Mouse (Mus musculus) myocyte (in vitro differentiated cells): ENCODE data around the gene Spdya.

Experiments used
- E2F4 ChIP-seq: IDR thresholded peaks from one replicate; pipeline ENCODE4 v1.6.1; 2011; ENCODE audit warnings: mild to moderate bottlenecking, control low read depth, moderate library complexity; ENCODE audit not compliant: insufficient read depth
- MAX ChIP-seq: IDR thresholded peaks from one replicate; pipeline ENCODE4 v1.6.1; 2011; ENCODE audit warnings: low read depth, mild to moderate bottlenecking, control low read depth
- MYOD1 ChIP-seq, 3 experiments: IDR thresholded peaks; one replicate each; pipeline ENCODE4 v1.6.1; 2011; ENCODE audit warnings: control low read depth in 2 of 3, low read depth in 2 of 3, mild to moderate bottlenecking in 2 of 3, moderate library complexity in 1 of 3; ENCODE audit not compliant: insufficient read length in 2 of 3, control insufficient read depth in 1 of 3
- MYOG ChIP-seq, 3 experiments: IDR thresholded peaks; one replicate each; pipeline ENCODE4 v1.6.1; 2011; ENCODE audit warnings: control low read depth in 2 of 3, low read depth in 2 of 3, mild to moderate bottlenecking in 2 of 3; ENCODE audit not compliant: insufficient read length in 2 of 3, control insufficient read depth in 1 of 3, insufficient read depth in 1 of 3
- POLR2A ChIP-seq: IDR thresholded peaks from one replicate; pipeline ENCODE4 v1.6.1; 2011; ENCODE audit warnings: low read depth, mild to moderate bottlenecking, control low read depth, moderate library complexity; ENCODE audit not compliant: insufficient read length
- POLR2AphosphoS2 ChIP-seq: IDR thresholded peaks from one replicate; pipeline ENCODE4 v1.6.1; 2011; ENCODE audit warnings: low read depth, control low read depth; ENCODE audit not compliant: insufficient read length
- SRF ChIP-seq: IDR thresholded peaks from one replicate; pipeline ENCODE4 v1.6.1; 2011; ENCODE audit warnings: low read depth; ENCODE audit not compliant: control insufficient read depth, insufficient read length
- TCF12 ChIP-seq: IDR thresholded peaks from one replicate; pipeline ENCODE4 v1.6.1; 2011; ENCODE audit warnings: mild to moderate bottlenecking, control low read depth; ENCODE audit not compliant: poor library complexity, insufficient read depth, severe bottlenecking
- TCF3 ChIP-seq: IDR thresholded peaks from one replicate; pipeline ENCODE4 v1.6.1; 2011; ENCODE audit warnings: low read depth, control low read depth; ENCODE audit not compliant: insufficient read length
- USF1 ChIP-seq: IDR thresholded peaks from one replicate; pipeline ENCODE4 v1.6.1; 2011; ENCODE audit warnings: low read depth, mild to moderate bottlenecking, control low read depth, moderate library complexity

- no peak for TF ChIP-seq POLR2A
- TF ChIP-seq USF1, result no peak
- no peak for TF ChIP-seq MAX
- TF ChIP-seq SRF, result no peak
- TF ChIP-seq MYOD1 (IDR thresholded peaks at IDR 0.05; ENCODE audit: control insufficient read depth in 1 of 3, insufficient read length in 2 of 3, low read depth in 2 of 3), result no peak
- TF ChIP-seq TCF12, result no peak
- no peak for TF ChIP-seq POLR2AphosphoS2
- TF ChIP-seq E2F4, result no peak
- TF ChIP-seq MYOG (IDR thresholded peaks at IDR 0.05; ENCODE audit: control insufficient read depth in 1 of 3, insufficient read depth in 1 of 3, insufficient read length in 2 of 3, low read depth in 2 of 3), result no peak
- TF ChIP-seq TCF3, result no peak
Measured at GRCm38 (mm10) chr17:71528042-71528441, 23.8 kb upstream of the Spdya start.
